Mouse (Mus musculus): ENCODE measurements around the gene Rapgef6.

Rapgef6 gene

DNA sequence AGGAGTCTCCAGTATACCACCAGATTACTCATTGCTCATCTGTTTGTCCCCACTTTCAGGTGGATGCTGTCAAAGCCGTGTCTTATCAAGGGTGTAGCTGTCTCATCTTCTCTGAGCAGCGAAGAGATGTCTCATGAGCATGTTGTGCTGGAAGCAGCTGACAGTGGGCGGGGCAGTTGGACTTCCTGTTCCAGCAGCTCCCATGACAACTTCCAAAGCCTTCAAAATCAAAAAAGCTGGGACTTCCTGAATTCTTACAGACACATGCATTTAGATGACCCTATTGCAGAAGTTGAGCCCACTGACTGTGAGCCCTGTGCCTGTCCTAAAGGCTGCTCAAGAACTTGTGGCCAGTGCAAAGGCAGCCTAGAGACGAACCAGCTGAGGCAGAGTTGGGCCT is 168.5 kb downstream of the Rapgef6 start:
- no peak for DNase-seq (ENCODE audit: low read depth, low spot score)

- no peak for DNase-seq (ENCODE audit: low read depth, low spot score)
Observed at GRCm38 (mm10) chr11:54693696-54694095, 171.0 kb downstream of the Rapgef6 start.

DNA sequence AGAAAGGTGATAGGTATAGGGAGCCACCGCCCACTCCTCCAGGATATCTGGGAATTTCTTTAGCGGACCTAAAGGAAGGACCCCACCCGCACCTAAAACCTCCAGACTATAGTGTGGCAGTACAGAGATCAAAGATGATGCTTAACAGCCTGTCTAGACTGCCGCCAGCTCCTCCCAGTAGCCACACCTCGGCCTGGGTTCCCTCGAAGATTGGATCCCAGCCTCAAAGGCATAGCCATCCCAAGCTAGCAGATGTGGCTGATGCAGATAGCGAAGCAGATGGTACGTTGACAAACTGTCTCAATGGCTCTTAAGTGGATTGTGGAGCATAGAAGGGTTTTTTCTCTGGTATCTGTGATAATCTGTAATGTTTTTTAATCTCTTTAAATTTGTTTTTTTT is 171.6 kb downstream of the Rapgef6 start:
- no peak for DNase-seq (ENCODE audit: low read depth, low spot score)

DNA sequence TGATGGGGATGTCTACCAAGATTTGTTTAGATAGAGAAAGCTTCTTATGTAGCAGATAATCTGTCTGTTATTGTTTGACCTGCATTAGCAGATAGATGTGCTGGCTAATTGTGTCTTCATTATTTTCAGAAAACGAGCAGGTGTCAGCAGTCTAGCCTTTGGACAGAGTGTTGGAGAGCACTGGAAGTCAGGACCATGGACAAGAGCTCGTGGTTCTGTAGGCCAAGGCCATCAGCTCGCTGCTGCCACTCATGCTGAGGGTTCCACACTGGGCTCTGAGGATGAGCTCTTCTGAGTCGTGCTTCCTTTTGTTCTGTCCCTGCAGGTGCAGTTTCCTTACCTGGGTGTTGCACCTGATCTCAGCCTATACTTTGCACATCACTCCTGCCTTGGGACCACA is 173.3 kb downstream of the Rapgef6 start:
- DNase-seq (ENCODE audit: low read depth, low spot score) = no peak

GRCm38 (mm10) chr11:54697611-54698010 is 175.0 kb downstream of the Rapgef6 start:
- no peak for DNase-seq (ENCODE audit: low read depth, low spot score)

GRCm38 (mm10) chr11:54698636-54699035 is 176.0 kb downstream of the Rapgef6 start:
- DNase-seq (ENCODE audit: low read depth, low spot score) = no peak

DNA sequence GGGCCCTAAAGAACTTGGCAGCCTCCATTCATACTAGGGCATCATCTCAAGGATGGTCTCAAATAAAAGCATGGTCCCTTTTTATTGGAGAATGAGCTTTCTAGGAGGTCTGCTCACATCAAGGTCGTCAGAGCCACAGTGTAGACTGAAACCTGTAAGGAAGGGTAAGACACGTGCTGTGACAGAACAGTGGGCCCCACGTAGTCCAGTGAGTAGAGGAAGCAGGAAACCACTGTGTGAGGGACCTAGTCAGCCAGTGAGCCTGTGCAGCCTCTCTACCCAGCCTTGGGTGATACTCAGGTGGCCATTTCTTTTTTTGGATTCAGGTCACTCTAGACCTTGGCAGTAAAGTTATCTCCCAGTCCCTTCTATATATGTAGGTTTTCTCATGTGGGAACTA is 177.3 kb downstream of the Rapgef6 start:
- DNase-seq (ENCODE audit: low read depth, low spot score) = no peak

- DNase-seq (ENCODE audit: low read depth, low spot score) = no peak
Observed at GRCm38 (mm10) chr11:54701848-54702247, 179.2 kb downstream of the Rapgef6 start.

- DNase-seq (ENCODE audit: low read depth, low spot score) = peak; percentile 63
Observed at GRCm38 (mm10) chr11:54703306-54703705, 180.7 kb downstream of the Rapgef6 start.

DNA sequence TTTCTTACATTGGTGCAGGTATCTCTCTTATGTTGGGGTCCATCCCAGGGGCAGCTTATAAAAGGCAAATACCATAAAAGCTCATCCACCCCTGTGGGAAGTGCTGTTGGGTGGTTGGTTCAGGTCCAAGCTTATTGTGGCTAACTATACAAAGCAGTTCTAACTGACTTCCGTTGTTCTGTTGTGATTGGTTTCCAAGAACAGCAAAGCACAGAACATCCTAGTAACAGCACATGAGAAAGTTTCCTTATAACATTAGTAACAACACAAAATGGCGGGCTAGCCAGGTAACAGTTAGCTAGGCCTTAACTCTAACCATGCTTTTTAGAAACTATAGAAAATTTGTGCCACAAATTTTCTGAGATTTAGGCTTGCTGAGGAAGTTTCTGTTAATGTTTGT is 185.5 kb downstream of the Rapgef6 start:
- DNase-seq (ENCODE audit: low read depth, low spot score) = no peak

GRCm38 (mm10) chr11:54709645-54710044 is 187.0 kb downstream of the Rapgef6 start:
- DNase-seq (ENCODE audit: low read depth, low spot score) = no peak

DNA sequence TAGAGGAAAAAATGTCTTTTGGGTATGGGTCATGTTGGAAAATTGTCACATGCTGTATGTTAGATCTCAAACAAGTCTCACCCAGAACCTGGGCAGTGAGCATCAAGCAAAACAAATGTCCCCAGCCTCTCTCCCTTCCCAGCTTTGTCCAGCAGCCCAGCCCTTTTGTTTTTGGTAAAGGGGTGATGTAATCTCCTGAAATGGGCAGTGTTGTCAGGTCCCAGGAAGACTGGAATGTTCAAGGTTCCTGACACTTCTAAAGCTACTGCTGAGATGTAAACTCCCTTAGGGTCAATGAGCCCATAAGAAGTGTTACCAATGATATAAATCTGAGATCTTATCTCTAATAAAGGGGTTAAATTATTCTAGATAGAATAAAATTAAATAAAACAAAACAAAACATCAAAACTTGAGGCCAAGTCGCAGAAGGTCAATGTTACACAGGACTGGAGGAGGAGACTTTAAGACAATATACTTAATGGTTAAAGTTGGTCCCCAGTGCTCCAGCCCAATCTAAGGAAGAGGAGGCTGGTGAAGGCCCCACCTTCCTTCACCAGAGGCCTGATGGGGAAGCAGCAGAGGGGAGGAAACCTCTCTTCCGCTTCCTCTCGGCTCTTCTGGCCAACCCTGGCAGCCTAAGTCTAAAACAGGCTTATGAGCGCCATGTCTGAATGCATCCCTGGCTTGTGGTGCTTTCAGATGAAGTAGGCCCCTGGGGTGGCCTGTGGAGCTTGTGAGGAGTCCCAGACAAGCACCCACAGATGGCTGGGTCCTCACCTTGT is 188.1 kb downstream of the Rapgef6 start:
- DNase-seq (ENCODE audit: low read depth, low spot score) = no peak

GRCm38 (mm10) chr11:54712849-54713248 is 190.2 kb downstream of the Rapgef6 start:
- no peak for DNase-seq (ENCODE audit: low read depth, low spot score)

DNA sequence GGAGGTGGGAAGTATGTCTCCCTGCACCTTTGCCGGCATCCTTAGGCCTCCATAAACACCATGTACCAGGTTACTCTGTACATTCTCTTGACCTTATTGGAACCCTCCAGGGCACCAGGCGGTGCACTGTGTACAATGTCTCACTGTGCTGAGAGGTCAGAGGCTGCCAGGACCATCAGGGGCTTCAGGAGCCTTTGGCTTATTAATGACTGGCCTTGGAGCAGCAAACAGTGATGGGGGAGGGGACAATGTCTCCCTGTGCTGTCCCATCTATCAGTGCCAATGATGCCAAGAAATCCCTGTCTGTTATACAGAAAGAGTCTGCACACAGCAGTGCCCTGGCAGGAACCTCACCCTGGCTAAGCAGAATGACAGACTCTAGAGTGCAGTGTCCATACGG is 195.2 kb downstream of the Rapgef6 start:
- DNase-seq (ENCODE audit: low read depth, low spot score) = no peak

DNA sequence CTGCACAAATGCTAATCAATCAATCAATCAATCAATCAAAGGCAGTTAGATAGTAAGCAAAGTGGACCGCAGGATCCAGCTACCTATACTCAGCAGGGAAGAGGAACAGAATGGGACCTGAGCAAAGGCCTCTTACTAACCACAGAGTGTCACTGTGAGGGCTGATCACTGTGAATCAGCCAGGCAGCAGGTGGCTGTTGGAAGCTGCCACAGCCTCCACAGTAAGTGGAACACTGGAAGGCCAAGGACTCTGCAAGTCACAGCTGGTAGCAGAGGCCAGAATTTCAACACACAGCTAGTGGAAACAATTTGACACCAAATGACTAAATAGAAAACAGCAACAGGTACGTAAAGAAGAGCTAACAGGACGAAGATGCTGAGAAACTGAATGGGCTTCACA is 196.0 kb downstream of the Rapgef6 start:
- DNase-seq (ENCODE audit: low read depth, low spot score) = no peak

- no peak for DNase-seq (ENCODE audit: low read depth, low spot score)
Observed at GRCm38 (mm10) chr11:54722057-54722456, 199.4 kb downstream of the Rapgef6 start.

DNA sequence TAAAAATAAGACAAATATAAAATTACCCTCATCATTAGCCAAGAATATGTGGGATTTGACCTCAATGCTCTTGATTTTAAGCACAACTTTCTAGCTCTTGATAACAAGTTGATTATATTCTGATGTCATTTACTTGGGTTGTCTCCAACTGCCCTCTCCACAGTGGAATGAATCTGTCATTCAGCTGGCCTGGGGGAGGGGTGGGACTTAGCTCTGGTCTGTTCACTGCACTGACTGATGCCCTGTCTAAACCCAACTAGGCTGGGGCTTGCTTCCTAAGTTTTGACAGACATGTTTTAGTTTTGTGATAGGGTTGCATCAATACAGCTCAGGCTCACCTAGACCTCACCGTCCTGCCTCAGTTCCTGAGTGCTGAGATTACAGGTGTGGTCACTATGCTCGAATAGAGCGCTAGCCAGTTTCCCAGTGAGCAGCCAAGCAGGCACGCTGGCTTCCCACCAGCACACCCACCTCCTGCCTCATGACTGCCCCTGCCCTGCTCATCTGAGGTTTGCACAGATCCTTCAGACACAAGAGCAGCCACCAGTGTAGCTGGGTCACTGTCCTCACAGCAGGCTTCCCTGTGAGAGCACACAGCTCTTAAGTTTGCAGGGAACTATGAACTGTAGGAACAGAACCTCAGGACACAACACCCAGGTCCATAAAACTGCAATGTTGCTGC is 201.8 kb downstream of the Rapgef6 start:
- DNase-seq (ENCODE audit: low read depth, low spot score) = no peak

DNA sequence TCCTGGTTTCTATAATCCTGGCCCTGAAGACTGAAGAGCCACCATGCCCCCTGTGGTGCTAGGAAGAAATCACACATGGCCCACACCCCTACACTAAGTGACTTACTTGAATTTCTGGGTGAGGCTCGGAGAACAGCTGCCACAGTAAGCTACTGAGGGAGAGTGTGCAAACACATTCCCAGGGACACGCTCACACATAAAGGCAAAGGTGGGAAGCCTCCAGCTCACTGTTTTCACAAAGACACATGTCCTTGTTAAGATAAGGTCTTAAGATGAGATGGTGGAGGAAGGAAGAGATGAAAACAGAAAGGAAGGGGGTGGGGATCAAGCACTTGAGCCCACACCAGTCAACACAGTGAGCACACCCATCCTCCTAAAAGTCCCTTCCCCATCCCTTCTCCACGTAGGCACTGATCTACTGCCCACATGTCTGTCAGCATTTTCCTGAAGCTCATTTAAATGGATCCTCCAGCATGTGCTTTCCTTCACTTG is 204.0 kb downstream of the Rapgef6 start:
- no peak for DNase-seq (ENCODE audit: low read depth, low spot score)

GRCm38 (mm10) chr11:54727327-54727901 is 204.8 kb downstream of the Rapgef6 start:
- DNase-seq (ENCODE audit: low read depth, low spot score) = no peak

DNA sequence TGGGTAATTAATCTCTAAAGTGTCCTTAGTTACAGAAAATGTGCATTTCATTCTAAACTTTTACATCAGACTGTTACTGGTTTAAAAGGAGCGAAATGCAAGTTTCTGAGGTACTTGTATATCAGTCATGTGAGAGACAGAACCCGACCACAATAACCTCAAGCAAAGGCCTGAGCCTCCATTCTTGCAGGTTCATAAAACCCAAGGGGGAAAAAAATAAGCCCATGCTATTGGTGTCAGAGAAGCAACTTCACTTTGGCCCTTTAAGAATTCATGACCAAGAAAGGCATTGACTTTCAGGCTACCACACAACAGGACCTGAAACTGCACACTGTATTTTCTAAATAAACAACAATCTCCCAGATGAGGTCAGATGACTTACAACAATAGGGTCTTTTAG is 205.7 kb downstream of the Rapgef6 start:
- DNase-seq (ENCODE audit: low read depth, low spot score) = no peak

DNA sequence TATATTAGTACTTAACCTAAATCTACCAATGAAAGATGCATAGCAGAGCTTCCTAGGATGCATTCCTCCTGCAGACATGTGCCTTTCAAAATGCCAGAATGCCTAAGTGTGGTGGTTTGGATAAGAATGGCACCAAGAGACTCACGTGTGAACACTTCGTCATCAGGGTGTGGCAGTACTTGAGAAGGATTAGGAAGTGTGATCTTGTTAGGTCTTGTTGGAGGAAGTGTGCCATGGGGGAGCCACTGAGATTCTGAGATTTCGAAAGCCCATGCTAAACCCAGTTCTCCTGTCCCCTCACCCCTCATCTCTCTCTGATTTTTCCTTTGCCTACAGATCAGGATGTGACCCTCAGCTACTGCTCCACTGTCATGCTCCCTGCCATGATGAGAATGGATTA is 206.7 kb downstream of the Rapgef6 start:
- DNase-seq (ENCODE audit: low read depth, low spot score) = no peak

DNA sequence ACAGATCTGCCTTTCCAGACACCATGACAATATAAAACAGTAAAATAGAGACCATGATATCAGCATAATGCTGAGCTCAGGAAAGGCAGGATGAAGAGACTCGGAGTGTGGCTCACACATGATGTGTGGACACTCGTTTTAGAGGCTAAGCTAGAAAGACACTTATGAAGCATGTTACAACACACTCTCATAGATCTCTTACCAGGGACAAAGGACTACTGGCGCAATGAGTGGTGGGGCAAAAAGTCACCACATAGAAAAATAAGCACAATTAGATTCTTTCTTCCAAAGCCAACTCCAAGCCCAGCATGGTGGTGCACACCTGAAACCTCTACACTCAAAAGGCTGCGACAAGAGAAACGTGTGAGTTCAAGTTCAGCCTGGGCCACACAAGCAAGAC is 208.3 kb downstream of the Rapgef6 start:
- DNase-seq (ENCODE audit: low read depth, low spot score) = no peak

GRCm38 (mm10) chr11:54731367-54731766 is 208.7 kb downstream of the Rapgef6 start:
- no peak for DNase-seq (ENCODE audit: low read depth, low spot score)

Measured in forelimb bud, embryonic 11.5 days (tissue).